Mouse (Mus musculus): ENCODE measurements around the gene Acvr2a. TPM values are rescaled to one million over a fixed set of nuclear protein-coding genes. Genes with fewer than 3 reads are reported as not detected.
"Not testable (repeated sequence)": the region's sequence is repeated elsewhere in the genome, so short reads cannot be mapped to it uniquely, and the experiment has no call there.

Gene Acvr2a
- polyA plus RNA-seq, 1 experiment from 2014 or later: 2.7 TPM

- H3K4me3 ChIP-seq (ENCODE audit: low read depth, low read length): no peak overlapping the region
- H3K36me3 ChIP-seq (ENCODE audit: control insufficient read depth, insufficient read depth): no peaks in the 10 kb centered on the region
- no peak overlapping the region for H3K4me2 ChIP-seq (ENCODE audit: low read depth, low read length)
- no peak for ATAC-seq (ENCODE audit: low read depth)
- H3K9ac ChIP-seq (ENCODE audit: low read depth, low read length): no peak overlapping the region
- no peaks in the 10 kb centered on the region for H3K4me1 ChIP-seq (ENCODE audit: control insufficient read depth, low read depth, low read length)
- H3K9me3 ChIP-seq (replicated peaks; ENCODE audit: control insufficient read depth, low read length): no peaks in the 10 kb centered on the region
- WGBS (ENCODE audit: insufficient replicate concordance): 44% methylated on average over 2 of the region's 2 CpGs
- H3K27me3 ChIP-seq (ENCODE audit: control insufficient read depth, insufficient read depth, low read depth, low read length): no peaks in the 10 kb centered on the region
- H3K27ac ChIP-seq (ENCODE audit: low read length): no peak overlapping the region
Measured at GRCm38 (mm10) chr2:48846689-48847398, 32.9 kb downstream of the Acvr2a start.

GRCm38 (mm10) chr2:48865596-48865995, 51.7 kb downstream of the Acvr2a start:
- H3K4me1 ChIP-seq (ENCODE audit: control insufficient read depth, low read depth, low read length); H3K9me3 ChIP-seq (replicated peaks; ENCODE audit: control insufficient read depth, low read length); ATAC-seq (ENCODE audit: low read depth); H3K4me3 ChIP-seq (ENCODE audit: low read depth, low read length); H3K27me3 ChIP-seq (ENCODE audit: control insufficient read depth, insufficient read depth, low read depth, low read length); H3K27ac ChIP-seq (ENCODE audit: low read length); H3K36me3 ChIP-seq (ENCODE audit: control insufficient read depth, insufficient read depth); H3K9ac ChIP-seq (ENCODE audit: low read depth, low read length); H3K4me2 ChIP-seq (ENCODE audit: low read depth, low read length): not testable (repeated sequence)
- 69% methylated on average over 6 of the region's 6 CpGs for WGBS (ENCODE audit: insufficient replicate concordance)

- ATAC-seq (ENCODE audit: low read depth): no peak
Measured at GRCm38 (mm10) chr2:48868199-48868913, 54.4 kb downstream of the Acvr2a start.

GRCm38 (mm10) chr2:48885945-48886344, 72.0 kb downstream of the Acvr2a start:
- no peak overlapping the region for H3K4me2 ChIP-seq (ENCODE audit: low read depth, low read length)
- no peaks in the 10 kb centered on the region for H3K27me3 ChIP-seq (ENCODE audit: control insufficient read depth, insufficient read depth, low read depth, low read length)
- H3K9ac ChIP-seq (ENCODE audit: low read depth, low read length): no peak overlapping the region
- no peaks in the 10 kb centered on the region for H3K9me3 ChIP-seq (replicated peaks; ENCODE audit: control insufficient read depth, low read length)
- no peak for ATAC-seq (ENCODE audit: low read depth)
- H3K4me3 ChIP-seq (ENCODE audit: low read depth, low read length): no peak overlapping the region
- no peaks in the 10 kb centered on the region for H3K4me1 ChIP-seq (ENCODE audit: control insufficient read depth, low read depth, low read length)
- H3K36me3 ChIP-seq (ENCODE audit: control insufficient read depth, insufficient read depth): no peaks in the 10 kb centered on the region
- H3K27ac ChIP-seq (ENCODE audit: low read length): no peak overlapping the region

More at GRCm38 (mm10) chr2:48868199-48868913, 54.4 kb downstream of the Acvr2a start:
- H3K9ac ChIP-seq (ENCODE audit: low read depth, low read length): no peak overlapping the region
- H3K27ac ChIP-seq (ENCODE audit: low read length): no peak overlapping the region
- H3K4me1 ChIP-seq (ENCODE audit: control insufficient read depth, low read depth, low read length): no peaks in the 10 kb centered on the region
- H3K4me3 ChIP-seq (ENCODE audit: low read depth, low read length): no peak overlapping the region
- no peaks in the 10 kb centered on the region for H3K9me3 ChIP-seq (replicated peaks; ENCODE audit: control insufficient read depth, low read length)
- H3K36me3 ChIP-seq (ENCODE audit: control insufficient read depth, insufficient read depth): no peaks in the 10 kb centered on the region
- 51% methylated on average over 5 of the region's 5 CpGs for WGBS (ENCODE audit: insufficient replicate concordance)
- H3K4me2 ChIP-seq (ENCODE audit: low read depth, low read length): no peak overlapping the region
- no peaks in the 10 kb centered on the region for H3K27me3 ChIP-seq (ENCODE audit: control insufficient read depth, insufficient read depth, low read depth, low read length)

- Histone ChIP-seq H3K36me3 (ENCODE audit: control insufficient read depth, insufficient read depth) (no peaks in the 10 kb centered on the region), H3K4me3 (ENCODE audit: low read depth, low read length) (no peak overlapping the region), H3K27ac (ENCODE audit: low read length) (no peak overlapping the region), H3K4me2 (ENCODE audit: low read depth, low read length) (no peak overlapping the region), H3K9me3 (replicated peaks; ENCODE audit: control insufficient read depth, low read length) (no peaks in the 10 kb centered on the region), H3K9ac (ENCODE audit: low read depth, low read length) (no peak overlapping the region), H3K27me3 (ENCODE audit: control insufficient read depth, insufficient read depth, low read depth, low read length) (no peaks in the 10 kb centered on the region), H3K4me1 (ENCODE audit: control insufficient read depth, low read depth, low read length) (no peaks in the 10 kb centered on the region)
- ATAC-seq (ENCODE audit: low read depth): no peak
- WGBS (ENCODE audit: insufficient replicate concordance): 71% methylated on average over 3 of the region's 3 CpGs
Measured at GRCm38 (mm10) chr2:48895186-48895585, 81.3 kb downstream of the Acvr2a start.

- Histone ChIP-seq H3K9me3 (replicated peaks; ENCODE audit: control insufficient read depth, low read length) (no peaks in the 10 kb centered on the region), H3K4me2 (ENCODE audit: low read depth, low read length) (no peak overlapping the region), H3K4me3 (ENCODE audit: low read depth, low read length) (no peak overlapping the region), H3K36me3 (ENCODE audit: control insufficient read depth, insufficient read depth) (peaks cover 7% of the 10 kb centered on the region), H3K9ac (ENCODE audit: low read depth, low read length) (no peak overlapping the region), H3K27ac (ENCODE audit: low read length) (no peak overlapping the region), H3K4me1 (ENCODE audit: control insufficient read depth, low read depth, low read length) (no peaks in the 10 kb centered on the region), H3K27me3 (ENCODE audit: control insufficient read depth, insufficient read depth, low read depth, low read length) (no peaks in the 10 kb centered on the region)
- ATAC-seq (ENCODE audit: low read depth): no peak
- 45% methylated on average over 2 of the region's 2 CpGs for WGBS (ENCODE audit: insufficient replicate concordance)
Measured at GRCm38 (mm10) chr2:48908866-48909265, 95.0 kb downstream of the Acvr2a start.

GRCm38 (mm10) chr2:48914185-48914584, 100.3 kb downstream of the Acvr2a start:
- 48% methylated on average over 1 of the region's 1 CpGs for WGBS (ENCODE audit: insufficient replicate concordance)

GRCm38 (mm10) chr2:48915832-48916231, 101.9 kb downstream of the Acvr2a start:
- no peak overlapping the region for H3K4me3 ChIP-seq (ENCODE audit: low read depth, low read length)
- no peak overlapping the region for H3K27ac ChIP-seq (ENCODE audit: low read length)
- no peak overlapping the region for H3K4me2 ChIP-seq (ENCODE audit: low read depth, low read length)
- H3K4me1 ChIP-seq (ENCODE audit: control insufficient read depth, low read depth, low read length): no peaks in the 10 kb centered on the region
- H3K9me3 ChIP-seq (replicated peaks; ENCODE audit: control insufficient read depth, low read length): no peaks in the 10 kb centered on the region
- H3K36me3 ChIP-seq (ENCODE audit: control insufficient read depth, insufficient read depth): no peaks in the 10 kb centered on the region; the same call in 1 of the 2 replicates
- ATAC-seq (ENCODE audit: low read depth): no peak
- no peaks in the 10 kb centered on the region for H3K27me3 ChIP-seq (ENCODE audit: control insufficient read depth, insufficient read depth, low read depth, low read length)
- H3K9ac ChIP-seq (ENCODE audit: low read depth, low read length): no peak overlapping the region

More at GRCm38 (mm10) chr2:48914185-48914584, 100.3 kb downstream of the Acvr2a start:
- no peak overlapping the region for H3K4me2 ChIP-seq (ENCODE audit: low read depth, low read length)
- H3K27ac ChIP-seq (ENCODE audit: low read length): no peak overlapping the region
- H3K9me3 ChIP-seq (replicated peaks; ENCODE audit: control insufficient read depth, low read length): no peaks in the 10 kb centered on the region
- H3K36me3 ChIP-seq (ENCODE audit: control insufficient read depth, insufficient read depth): no peaks in the 10 kb centered on the region; the same call in 1 of the 2 replicates
- no peaks in the 10 kb centered on the region for H3K4me1 ChIP-seq (ENCODE audit: control insufficient read depth, low read depth, low read length)
- no peak overlapping the region for H3K9ac ChIP-seq (ENCODE audit: low read depth, low read length)
- no peak overlapping the region for H3K4me3 ChIP-seq (ENCODE audit: low read depth, low read length)
- ATAC-seq (ENCODE audit: low read depth): no peak
- H3K27me3 ChIP-seq (ENCODE audit: control insufficient read depth, insufficient read depth, low read depth, low read length): no peaks in the 10 kb centered on the region

GRCm38 (mm10) chr2:48935058-48935457, 121.1 kb downstream of the Acvr2a start:
- WGBS (ENCODE audit: insufficient replicate concordance): 35% methylated on average over 2 of the region's 2 CpGs
- Histone ChIP-seq H3K27ac (ENCODE audit: low read length) (no peak overlapping the region), H3K4me3 (ENCODE audit: low read depth, low read length) (no peak overlapping the region), H3K4me1 (ENCODE audit: control insufficient read depth, low read depth, low read length) (no peaks in the 10 kb centered on the region), H3K36me3 (ENCODE audit: control insufficient read depth, insufficient read depth) (peaks cover 6% of the 10 kb centered on the region), H3K4me2 (ENCODE audit: low read depth, low read length) (no peak overlapping the region), H3K9me3 (replicated peaks; ENCODE audit: control insufficient read depth, low read length) (no peaks in the 10 kb centered on the region), H3K27me3 (ENCODE audit: control insufficient read depth, insufficient read depth, low read depth, low read length) (no peaks in the 10 kb centered on the region), H3K9ac (ENCODE audit: low read depth, low read length) (no peak overlapping the region)
- no peak for ATAC-seq (ENCODE audit: low read depth)
